Mouse (Mus musculus) bone marrow, adult 2 months (tissue): Measurements from ENCODE around the gene Rpl9.

ENCODE experiments used
- CTCF ChIP-seq: fragments of 200-500 bp; IDR thresholded peaks from 2 replicates; pipeline ENCODE4 v1.5.1; 2011; ENCODE audit warnings: low read length, control low read depth; ENCODE audit not compliant: control insufficient read depth, insufficient read depth
- POLR2A ChIP-seq: fragments of 200-500 bp; IDR thresholded peaks from 2 replicates; pipeline ENCODE4 v1.6.1; 2011; ENCODE audit warnings: low read depth, mild to moderate bottlenecking, control low read depth, low read length, borderline replicate concordance; ENCODE audit not compliant: control insufficient read depth

DNA sequence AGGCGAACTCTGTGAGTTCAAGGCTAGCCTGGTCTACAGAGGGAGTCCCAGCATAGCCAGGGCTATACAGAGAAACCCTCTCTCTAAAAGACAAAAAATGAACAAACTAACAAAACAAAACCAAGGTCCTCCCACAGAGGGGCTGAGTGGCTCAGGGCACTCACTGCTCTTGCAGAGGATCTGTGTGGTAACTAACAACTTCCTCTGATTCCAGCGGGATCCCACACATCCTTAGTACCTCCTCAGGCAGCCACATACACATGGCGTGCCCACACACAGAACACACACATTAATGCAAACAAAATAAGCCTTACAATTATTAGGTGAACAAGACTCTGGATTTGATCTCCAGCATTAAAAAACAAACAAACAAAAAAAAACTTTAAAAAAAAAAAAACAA is 33.5 kb downstream of the Rpl9 start:
- TF ChIP-seq CTCF (no peak), POLR2A (no peak)
